Mouse (Mus musculus) forebrain, embryonic 10.5 days (tissue): ENCODE measurements around the gene Slc5a5. TPM values are rescaled to one million over a fixed set of nuclear protein-coding genes. Genes with fewer than 3 reads are reported as not detected.

ENCODE experiments used
- DNase-seq: peaks from one replicate; pipeline ENCODE4 v3.0.0-alpha.2; 2017; ENCODE audit warnings: low spot score; ENCODE audit errors: extremely low spot score
- H3K27ac ChIP-seq: fragments of 300-500 bp; sonication (generic); 2 replicates; pipeline ENCODE4 v1.5.1; 2016; ENCODE audit warnings: mild to moderate bottlenecking
- H3K27me3 ChIP-seq: fragments of 300-500 bp; sonication (generic); 2 replicates; pipeline ENCODE4 v1.6.1; 2016; ENCODE audit warnings: mild to moderate bottlenecking; ENCODE audit not compliant: poor library complexity, severe bottlenecking
- H3K36me3 ChIP-seq: fragments of 300-500 bp; sonication (generic); replicated peaks from 2 replicates; pipeline ENCODE4 v1.6.1; 2016; ENCODE audit warnings: mild to moderate bottlenecking, moderate library complexity
- H3K4me1 ChIP-seq: fragments of 300-500 bp; sonication (generic); 2 replicates; pipeline ENCODE4 v1.6.1; 2016
- H3K4me3 ChIP-seq: fragments of 300-500 bp; sonication (generic); 2 replicates; pipeline ENCODE4 v1.5.1; 2016; ENCODE audit warnings: mild to moderate bottlenecking, moderate library complexity
- H3K9me3 ChIP-seq: fragments of 300-500 bp; sonication (generic); 2 replicates; pipeline ENCODE4 v1.6.1; 2016; ENCODE audit warnings: mild to moderate bottlenecking, moderate library complexity
- WGBS: fragments of 180-500 bp; shearing (Covaris S2); methylation state at CpG from one replicate; pipeline ENCODE4 v1.1.7; 2016; 5-methylcytosine and 5-hydroxymethylcytosine counted together
- polyA plus RNA-seq: library from polyadenylated mRNA; unstranded; fragments of >200 nt; fragmentation: Nextera tagmentation; extraction: Ambion mirVana; gene quantifications from 2 replicates; pipeline ENCODE4 v1.2.1, GENCODE M21; 2016

Gene Slc5a5
- polyA plus RNA-seq, 1 experiment from 2014 or later = 0.36 TPM

- peak overlapping the region; percentile 88; the same call in 1 of the 2 replicates for H3K27ac ChIP-seq
- peaks cover 23% of the 10 kb centered on the region for H3K27me3 ChIP-seq
- no peak for DNase-seq
- peak overlapping the region; percentile 5; the same call in 1 of the 2 replicates for H3K4me3 ChIP-seq
- H3K36me3 ChIP-seq = no peaks in the 10 kb centered on the region
- 72% methylated on average over 25 of the region's 25 CpGs for WGBS
- H3K9me3 ChIP-seq = no peaks in the 10 kb centered on the region
- peaks cover 51% of the 10 kb centered on the region for H3K4me1 ChIP-seq
Measured at GRCm38 (mm10) chr8:70842484-70842883, 50.1 kb downstream of the Slc5a5 start.

GRCm38 (mm10) chr8:70841147-70842072 is 51.1 kb downstream of the Slc5a5 start:
- Histone ChIP-seq H3K36me3 (peaks cover 7% of the 10 kb centered on the region; the same call in 1 of the 2 replicates), H3K27ac (peak overlapping the region; percentile 88), H3K27me3 (peaks cover 15% of the 10 kb centered on the region; the same call in 1 of the 2 replicates), H3K9me3 (no peaks in the 10 kb centered on the region), H3K4me3 (peak overlapping the region; percentile 23), H3K4me1 (peaks cover 56% of the 10 kb centered on the region)
- 39% methylated on average over 22 of the region's 22 CpGs for WGBS
- DNase-seq = peak; percentile 92

GRCm38 (mm10) chr8:70840590-70840989 is 52.0 kb downstream of the Slc5a5 start:
- no peak for DNase-seq
- Histone ChIP-seq H3K4me1 (peaks cover 56% of the 10 kb centered on the region), H3K27me3 (peaks cover 12% of the 10 kb centered on the region; the same call in 1 of the 2 replicates), H3K36me3 (peaks cover 14% of the 10 kb centered on the region), H3K9me3 (no peaks in the 10 kb centered on the region), H3K27ac (peak overlapping the region; percentile 88), H3K4me3 (no peak overlapping the region)
- WGBS = 59% methylated on average over 10 of the region's 10 CpGs

GRCm38 (mm10) chr8:70839408-70840351 is 52.9 kb downstream of the Slc5a5 start, which contains the start of gene Arrdc2:
Gene Arrdc2, minus strand, starts transcription at chr8:70839720.
- H3K27me3 ChIP-seq = peaks cover 12% of the 10 kb centered on the region; the same call in 1 of the 2 replicates
- 2% methylated on average over 55 of the region's 55 CpGs for WGBS
- H3K4me1 ChIP-seq = peaks cover 50% of the 10 kb centered on the region
- peak within 1 kb of the TSS; percentile 72 for H3K4me3 ChIP-seq
- peaks cover 20% of the 10 kb centered on the region for H3K36me3 ChIP-seq
- peak within 1 kb of the TSS; percentile 88 for H3K27ac ChIP-seq
- no peaks in the 10 kb centered on the region for H3K9me3 ChIP-seq
- peak; percentile 99 for DNase-seq

- peaks cover 20% of the 10 kb centered on the region for H3K36me3 ChIP-seq
- H3K9me3 ChIP-seq = no peaks in the 10 kb centered on the region
- H3K27ac ChIP-seq = peak overlapping the region; percentile 88
- H3K27me3 ChIP-seq = peaks cover 8% of the 10 kb centered on the region; the same call in 1 of the 2 replicates
- no peak for DNase-seq
- H3K4me1 ChIP-seq = peaks cover 45% of the 10 kb centered on the region
- WGBS = 4% methylated on average over 66 of the region's 66 CpGs
- H3K4me3 ChIP-seq = peak overlapping the region; percentile 72
Measured at GRCm38 (mm10) chr8:70838654-70839407, 53.7 kb downstream of the Slc5a5 start.

GRCm38 (mm10) chr8:70836666-70837065 is 55.9 kb downstream of the Slc5a5 start:
- 91% methylated on average over 12 of the region's 12 CpGs for WGBS
- Histone ChIP-seq H3K27me3 (no peaks in the 10 kb centered on the region), H3K4me3 (no peak overlapping the region), H3K27ac (0 out of 2 replicates have a peak overlapping the region, but pooled peaks have one; percentile 5), H3K4me1 (peaks cover 58% of the 10 kb centered on the region), H3K9me3 (no peaks in the 10 kb centered on the region), H3K36me3 (peaks cover 20% of the 10 kb centered on the region)
- no peak for DNase-seq

GRCm38 (mm10) chr8:70834071-70834470 is 58.5 kb downstream of the Slc5a5 start:
- Histone ChIP-seq H3K4me3 (no peak overlapping the region), H3K9me3 (no peaks in the 10 kb centered on the region), H3K27ac (peak overlapping the region; percentile 66), H3K27me3 (no peaks in the 10 kb centered on the region), H3K4me1 (peaks cover 50% of the 10 kb centered on the region), H3K36me3 (peaks cover 20% of the 10 kb centered on the region)
- no peak for DNase-seq
- WGBS = 93% methylated on average over 3 of the region's 3 CpGs

GRCm38 (mm10) chr8:70833520-70833919 is 59.0 kb downstream of the Slc5a5 start:
- H3K9me3 ChIP-seq = no peaks in the 10 kb centered on the region
- WGBS = 56% methylated on average over 15 of the region's 15 CpGs
- peaks cover 20% of the 10 kb centered on the region for H3K36me3 ChIP-seq

GRCm38 (mm10) chr8:70833018-70833482 is 59.5 kb downstream of the Slc5a5 start:
- 65% methylated on average over 9 of the region's 9 CpGs for WGBS
- DNase-seq = no peak
- H3K4me1 ChIP-seq = peaks cover 41% of the 10 kb centered on the region
- H3K9me3 ChIP-seq = no peaks in the 10 kb centered on the region
- H3K27ac ChIP-seq = peak overlapping the region; percentile 66
- no peaks in the 10 kb centered on the region for H3K27me3 ChIP-seq
- H3K36me3 ChIP-seq = peaks cover 20% of the 10 kb centered on the region
- H3K4me3 ChIP-seq = no peak overlapping the region

More at GRCm38 (mm10) chr8:70833520-70833919, 59.0 kb downstream of the Slc5a5 start:
- H3K4me1 ChIP-seq = peaks cover 44% of the 10 kb centered on the region
- no peak for DNase-seq
- H3K27me3 ChIP-seq = no peaks in the 10 kb centered on the region
- no peak overlapping the region for H3K4me3 ChIP-seq
- H3K27ac ChIP-seq = peak overlapping the region; percentile 66
